Mouse (Mus musculus) lung, adult 2 months (tissue): ENCODE results near the gene Muc4. TPM values are rescaled to one million over a fixed set of nuclear protein-coding genes. Genes with fewer than 3 reads are reported as not detected.
A peak's percentile ranks its signal among the peaks of the same experiment; 100 is the strongest.

Source experiments
- DNase-seq: peaks from one replicate; pipeline ENCODE4 v3.0.0; 2022
- H3K4me1 ChIP-seq: fragments of 200-500 bp; 2 replicates; pipeline ENCODE4 v1.6.1; 2011; ENCODE audit warnings: low read length; ENCODE audit not compliant: control insufficient read depth, insufficient read depth
- H3K4me3 ChIP-seq: fragments of 200-500 bp; replicated peaks from 2 replicates; pipeline ENCODE3; 2011; ENCODE audit warnings: low read depth, mild to moderate bottlenecking, control low read depth, low read length; ENCODE audit errors: extremely low read depth
- CTCF ChIP-seq: fragments of 200-500 bp; IDR thresholded peaks from 2 replicates; pipeline ENCODE4 v1.5.1; 2011; ENCODE audit warnings: mild to moderate bottlenecking, low read length, control low read depth; ENCODE audit not compliant: insufficient read depth
- POLR2A ChIP-seq: fragments of 200-500 bp; IDR thresholded peaks from 2 replicates; pipeline ENCODE4 v1.6.1; 2011; ENCODE audit warnings: low read depth, mild to moderate bottlenecking, control low read depth, low read length, borderline replicate concordance; ENCODE audit errors: extremely low read depth
- WGBS: fragments of 180-500 bp; shearing (Covaris S2); methylation state at CpG from one replicate; pipeline ENCODE4 v1.1.7; 2018; 5-methylcytosine and 5-hydroxymethylcytosine counted together
- polyA plus RNA-seq: library from polyadenylated mRNA; depleted of rRNA; stranded (reverse); fragments of >200 nt; gene quantifications from 2 replicates; pipeline ENCODE4 v1.2.3, GENCODE M21; 2012

The Muc4 gene
- polyA plus RNA-seq, 1 experiment, result 17.3 TPM

GRCm38 (mm10) chr16:32723767-32724166 is 11.9 kb upstream of the Muc4 start:
- TF ChIP-seq CTCF, result no peak
- TF ChIP-seq POLR2A, result no peak
- WGBS, result 78% methylated on average over 4 of the region's 4 CpGs
- H3K4me1 ChIP-seq, result no peaks in the 10 kb centered on the region

GRCm38 (mm10) chr16:32724259-32724658 is 11.4 kb upstream of the Muc4 start:
- 93% methylated on average over 2 of the region's 2 CpGs for WGBS
- no peak for DNase-seq
- TF ChIP-seq POLR2A (no peak), CTCF (no peak)
- no peak overlapping the region for H3K4me3 ChIP-seq
- H3K4me1 ChIP-seq, result no peaks in the 10 kb centered on the region

More at GRCm38 (mm10) chr16:32723767-32724166, 11.9 kb upstream of the Muc4 start:
- no peak overlapping the region for H3K4me3 ChIP-seq
- no peak for DNase-seq

GRCm38 (mm10) chr16:32726501-32726900 is 9.2 kb upstream of the Muc4 start:
- no peak for DNase-seq
- TF ChIP-seq POLR2A (no peak), CTCF (no peak)
- Histone ChIP-seq H3K4me3 (no peak overlapping the region), H3K4me1 (no peaks in the 10 kb centered on the region)

- DNase-seq, result no peak
- Histone ChIP-seq H3K4me1 (no peaks in the 10 kb centered on the region), H3K4me3 (no peak overlapping the region)
- no peak for TF ChIP-seq POLR2A
These were observed 7.4 kb upstream of the Muc4 start for GRCm38 (mm10) chr16:32728240-32728639.

GRCm38 (mm10) chr16:32728730-32729129 is 7.0 kb upstream of the Muc4 start:
- Histone ChIP-seq H3K4me3 (no peak overlapping the region), H3K4me1 (no peaks in the 10 kb centered on the region)
- DNase-seq, result no peak
- 61% methylated on average over 1 of the region's 1 CpGs for WGBS
- TF ChIP-seq CTCF (no peak), POLR2A (no peak)

- no peaks in the 10 kb centered on the region for H3K4me1 ChIP-seq
- TF ChIP-seq CTCF (no peak), POLR2A (no peak)
- H3K4me3 ChIP-seq, result no peak overlapping the region
- DNase-seq, result no peak
- 88% methylated on average over 3 of the region's 3 CpGs for WGBS
These were observed 2.5 kb upstream of the Muc4 start for GRCm38 (mm10) chr16:32733213-32733612.

GRCm38 (mm10) chr16:32736022-32736421 is 336 bp downstream of the Muc4 start:
- Histone ChIP-seq H3K4me1 (no peaks in the 10 kb centered on the region), H3K4me3 (no peak overlapping the region)
- TF ChIP-seq CTCF, result no peak
- peak; percentile 25; the same call in 1 of the 2 replicates for TF ChIP-seq POLR2A
- peak; percentile 41 for DNase-seq
- 37% methylated on average over 3 of the region's 3 CpGs for WGBS

- Histone ChIP-seq H3K4me1 (no peaks in the 10 kb centered on the region), H3K4me3 (no peak overlapping the region)
- 73% methylated on average over 8 of the region's 8 CpGs for WGBS
- DNase-seq, result no peak
- no peak for TF ChIP-seq CTCF
- no peak for TF ChIP-seq POLR2A
These were observed 4.4 kb downstream of the Muc4 start for GRCm38 (mm10) chr16:32740003-32740663.

- Histone ChIP-seq H3K4me3 (no peak overlapping the region), H3K4me1 (no peaks in the 10 kb centered on the region)
- DNase-seq, result no peak
- no peak for TF ChIP-seq POLR2A
- no peak for TF ChIP-seq CTCF
- WGBS, result 79% methylated on average over 9 of the region's 9 CpGs
These were observed 5.7 kb downstream of the Muc4 start for GRCm38 (mm10) chr16:32741366-32741765.

GRCm38 (mm10) chr16:32742712-32743111 is 7.0 kb downstream of the Muc4 start:
- Histone ChIP-seq H3K4me1 (no peaks in the 10 kb centered on the region), H3K4me3 (no peak overlapping the region)
- TF ChIP-seq POLR2A, result no peak
- no peak for TF ChIP-seq CTCF
- 75% methylated on average over 2 of the region's 2 CpGs for WGBS
- DNase-seq, result no peak

- Histone ChIP-seq H3K4me3 (no peak overlapping the region), H3K4me1 (no peaks in the 10 kb centered on the region)
- DNase-seq, result peak; percentile 37
- TF ChIP-seq POLR2A (no peak), CTCF (no peak)
- 43% methylated on average over 6 of the region's 6 CpGs for WGBS
These were observed 10.2 kb downstream of the Muc4 start for GRCm38 (mm10) chr16:32745852-32746251.
